Mouse (Mus musculus) adrenal gland, postnatal 0 days (tissue): ENCODE measurements around the gene Mtmr12. TPM values are rescaled to one million over a fixed set of nuclear protein-coding genes. Genes with fewer than 3 reads are reported as not detected.

Experiments
- microRNA-seq: library from miRNA; unstranded; fragments of <30 nt; microRNA quantifications from one replicate; pipeline ENCODE4, GENCODE M21; 2016; ENCODE audit warnings: borderline replicate concordance; ENCODE audit not compliant: insufficient number of aligned reads
- polyA plus RNA-seq: library from polyadenylated mRNA; unstranded; fragments of >200 nt; fragmentation: Nextera tagmentation; extraction: Ambion mirVana; gene quantifications from 2 replicates; pipeline ENCODE4 v1.2.1, GENCODE M21; 2015

Gene Mtmr12
- polyA plus RNA-seq = 7.2 and 8.5 TPM in 2 replicates

DNA sequence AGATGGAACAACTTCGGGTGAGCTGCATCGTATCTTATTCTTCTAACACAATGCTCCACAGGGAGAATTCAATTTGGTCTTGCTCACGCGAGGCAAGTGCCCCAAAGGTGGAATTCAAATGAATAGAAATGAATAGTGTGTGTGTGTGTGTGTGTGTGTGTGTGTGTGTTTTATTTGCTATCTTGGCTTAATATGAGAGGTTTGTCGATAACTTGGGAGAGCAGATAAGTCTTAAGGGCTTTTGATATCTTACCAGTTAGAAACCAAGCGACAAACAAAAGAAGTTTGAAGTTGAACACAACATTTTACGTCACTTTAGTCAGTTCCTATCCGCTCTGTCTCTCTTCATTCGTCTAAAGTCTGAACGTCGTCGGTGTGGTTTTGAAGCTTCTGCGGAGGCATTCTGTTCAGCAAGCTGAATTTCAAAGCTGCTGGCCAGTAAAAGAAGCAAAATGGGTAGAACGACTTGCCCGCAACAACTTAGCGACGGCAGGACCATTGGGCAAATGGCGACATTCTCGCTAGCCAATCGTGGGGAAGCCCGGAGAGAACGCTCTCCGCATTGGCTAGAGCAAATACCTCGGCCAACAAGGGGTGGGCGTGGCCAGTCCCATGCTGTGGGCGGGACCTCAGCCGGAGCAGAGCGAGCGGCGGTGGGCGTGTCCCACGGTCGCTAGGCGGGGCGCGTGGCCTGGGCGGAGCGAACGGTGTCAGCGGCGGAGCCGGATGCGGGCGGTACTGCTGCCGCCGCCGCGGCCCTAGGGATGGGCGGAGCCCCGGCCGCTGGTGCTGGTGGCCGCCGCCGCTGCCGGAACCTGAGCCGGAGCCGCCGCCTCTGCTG lies at the start of gene Mtmr12:
Mtmr12 (plus strand) TSS at position 710 of the 841 bp plus-strand sequence.

DNA sequence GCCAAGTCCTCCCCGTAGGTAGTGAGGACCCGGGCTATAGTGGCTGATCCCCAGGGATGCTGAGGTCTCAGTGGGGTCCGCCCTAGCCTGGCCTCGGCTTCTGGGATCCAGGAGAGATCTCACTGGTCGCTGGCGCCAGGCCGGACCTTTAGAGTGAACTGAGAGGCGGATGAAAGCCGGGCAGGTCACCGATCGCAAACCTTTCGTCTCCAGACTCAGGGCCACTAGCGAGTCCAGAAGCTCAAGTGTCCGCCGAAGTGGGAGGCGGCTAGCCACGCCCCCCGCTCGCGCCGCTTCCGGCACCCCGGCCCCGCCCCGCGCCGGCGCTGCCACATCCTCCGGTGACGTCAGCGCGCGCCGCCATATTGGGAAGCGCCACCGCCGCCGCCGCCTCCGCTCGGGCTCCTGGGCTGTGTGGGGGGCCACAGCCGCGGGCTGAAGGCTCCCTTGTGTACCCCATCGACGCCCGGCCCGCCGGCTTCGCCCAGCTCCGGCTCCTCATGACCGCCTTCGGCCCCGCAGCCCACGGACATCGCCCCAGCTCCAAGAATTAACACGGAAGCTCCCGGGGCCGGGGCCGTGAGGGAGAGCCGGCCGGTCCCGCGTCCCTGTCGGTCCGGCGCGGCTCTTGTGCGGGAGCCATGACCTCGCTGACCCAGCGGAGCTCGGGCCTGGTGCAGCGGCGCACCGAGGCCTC lies 116.4 kb downstream of the Mtmr12 start, which contains the start of gene Golph3:
Golph3 (plus strand) TSS at position 360 of the 697 bp plus-strand sequence.

DNA sequence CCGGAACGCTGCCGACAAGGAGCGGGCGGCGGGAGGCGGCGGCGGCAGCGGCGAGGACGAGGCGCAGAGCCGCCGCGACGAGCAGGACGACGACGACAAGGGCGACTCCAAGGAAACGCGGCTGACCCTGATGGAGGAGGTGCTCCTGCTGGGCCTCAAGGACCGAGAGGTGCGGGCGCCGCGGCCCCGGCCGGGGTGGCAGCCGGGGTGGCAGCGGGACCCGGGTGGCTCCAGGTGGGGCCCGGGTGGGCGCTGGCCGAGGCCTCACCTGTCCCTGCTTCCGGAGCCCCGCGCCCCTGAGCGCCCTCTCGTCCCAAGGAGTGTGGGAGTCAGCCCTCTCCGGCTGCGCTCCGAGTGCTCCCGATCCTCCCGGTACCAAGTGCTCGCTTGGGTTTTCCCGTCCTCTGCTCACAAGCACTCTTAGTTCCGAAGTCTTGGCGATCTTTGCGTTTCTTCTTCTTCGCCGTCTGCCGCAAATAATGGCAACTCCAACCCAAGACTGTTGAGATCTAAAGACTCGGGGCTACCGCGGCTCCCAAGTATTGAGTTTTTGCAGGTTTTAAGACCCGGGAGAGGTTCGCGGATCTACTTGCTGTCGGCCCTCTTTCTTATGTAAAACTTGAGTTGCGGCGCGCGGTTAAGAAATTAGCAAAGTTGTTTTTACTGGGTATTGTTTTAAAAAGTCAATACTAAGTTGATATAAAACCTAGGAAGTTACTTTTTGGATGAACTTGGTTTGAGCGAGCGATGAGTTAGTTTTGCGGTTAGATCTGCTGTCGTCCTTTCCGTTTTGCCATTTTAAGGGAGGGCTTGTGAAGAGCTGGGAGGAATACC lies 117.2 kb downstream of the Mtmr12 start, which contains the start of gene 1810049J17Rik:
1810049J17Rik (minus strand) TSS at position 112 of the 834 bp plus-strand sequence.

Small RNA genes lying within 50 kb of the gene (microRNA-seq; reads per million reads assigned to microRNA genes)
- not detected for gene Mir1898

Other genes starting within 250 kb of the Mtmr12 start
- gene Sub1, start 208.0 kb upstream of the Mtmr12 start, polyA plus RNA-seq = 866 and 1,302 TPM in 2 replicates
- 98.5 and 118 TPM in 2 replicates for gene Zfr, start 87.2 kb upstream of the Mtmr12 start, polyA plus RNA-seq
- gene Golph3, start 116.4 kb downstream of the Mtmr12 start, polyA plus RNA-seq = 55.2 and 85.4 TPM in 2 replicates
- 0.76 and 2.6 TPM in 2 replicates for gene 1810049J17Rik, start 116.9 kb downstream of the Mtmr12 start, polyA plus RNA-seq